ENCODE assay signal across 25 mouse cellular contexts in genomic region chr1:65063352-65063751, GRCm38 (mm10). TPM values are rescaled to one million over a fixed set of nuclear protein-coding genes. Genes with fewer than 3 reads are reported as not detected.
"Had no signal": no experiment of that assay in that cellular context is flagged by ENCODE, and none has a peak within 500 bp of the region (broad histone marks: within the 10 kb centered on the region; RNA-seq: fewer than 3 reads in every experiment).

Gene Crygd, minus strand, starts transcription at chr1:65063452.

- H3K4me2 ChIP-seq: lung, embryonic 15.5 days; midbrain, embryonic 11.5 days; midbrain, embryonic 13.5 days; midbrain, embryonic 15.5 days; neural tube, embryonic 12.5 days; stomach, embryonic 15.5 days had no signal

- H3K9ac ChIP-seq: lung, embryonic 15.5 days; midbrain, embryonic 13.5 days; midbrain, embryonic 15.5 days; neural tube, embryonic 12.5 days; stomach, embryonic 15.5 days had no signal

- H3K36me3 ChIP-seq: lung, embryonic 15.5 days; midbrain, embryonic 13.5 days; midbrain, embryonic 15.5 days; neural tube, embryonic 12.5 days; stomach, embryonic 15.5 days had no signal

- H3K27me3 ChIP-seq: lung, embryonic 15.5 days; megakaryocyte, embryonic 14.5 days; midbrain, embryonic 13.5 days; midbrain, embryonic 15.5 days; neural tube, embryonic 12.5 days; stomach, embryonic 15.5 days had no signal

- ATAC-seq: lung, postnatal 0 days; midbrain, embryonic 13.5 days; midbrain, embryonic 15.5 days had no signal

- H3K4me1 ChIP-seq: lung, embryonic 15.5 days; megakaryocyte, embryonic 14.5 days; midbrain, embryonic 13.5 days; midbrain, embryonic 15.5 days; neural tube, embryonic 12.5 days; stomach, embryonic 15.5 days had no signal

- H3K4me3 ChIP-seq: lung, embryonic 15.5 days; megakaryocyte, embryonic 14.5 days; midbrain, embryonic 13.5 days; midbrain, embryonic 15.5 days; neural tube, embryonic 12.5 days; stomach, embryonic 15.5 days had no signal

- DNase-seq: lung, adult 2 months; lung, postnatal 14 days; lung, postnatal 36 days; right cerebral cortex, postnatal 14 days; thymus, adult 2 months; thymus, postnatal 25 days; thymus, postnatal 4 days had no signal

- H3K9me3 ChIP-seq: lung, embryonic 15.5 days; midbrain, embryonic 13.5 days; midbrain, embryonic 15.5 days; neural tube, embryonic 12.5 days; stomach, embryonic 15.5 days had no signal

- H3K27ac ChIP-seq: lung, embryonic 15.5 days; macrophage; midbrain, embryonic 13.5 days; midbrain, embryonic 15.5 days; neural tube, embryonic 12.5 days; stomach, embryonic 15.5 days; stomach, postnatal 0 days had no signal

RNA-seq across cellular contexts. Expression of gene Crygd, which starts in this region (rescaled TPM):
- total RNA-seq: megakaryocyte progenitor cell, adult 5-6 weeks; midbrain, postnatal 0 days; monocyte, adult 5-6 weeks; neutrophil, adult 5-6 weeks had no signal
- polyA plus RNA-seq: lung, adult 2 months; lung, embryonic 15.5 days; lung, postnatal 0 days; macrophage; midbrain, embryonic 11.5 days; midbrain, embryonic 13.5 days; midbrain, embryonic 15.5 days; midbrain, postnatal 0 days; neural tube, embryonic 12.5 days; neural tube, embryonic 14.5 days; spleen, adult 2 months; stomach, embryonic 15.5 days; stomach, postnatal 0 days; testis, adult 2 months; thymus, adult 2 months; urinary bladder, adult 2 months had no signal
